Mouse (Mus musculus): ENCODE results near the gene Ccdc183.

The Ccdc183 gene

GRCm38 (mm10) chr2:25577951-25578795, 39.3 kb downstream of the Ccdc183 start:
- DNase-seq (ENCODE audit: low spot score): no peak

- DNase-seq (ENCODE audit: low spot score): peak; percentile 36
Measured at GRCm38 (mm10) chr2:25576965-25577891, 40.2 kb downstream of the Ccdc183 start.

DNA sequence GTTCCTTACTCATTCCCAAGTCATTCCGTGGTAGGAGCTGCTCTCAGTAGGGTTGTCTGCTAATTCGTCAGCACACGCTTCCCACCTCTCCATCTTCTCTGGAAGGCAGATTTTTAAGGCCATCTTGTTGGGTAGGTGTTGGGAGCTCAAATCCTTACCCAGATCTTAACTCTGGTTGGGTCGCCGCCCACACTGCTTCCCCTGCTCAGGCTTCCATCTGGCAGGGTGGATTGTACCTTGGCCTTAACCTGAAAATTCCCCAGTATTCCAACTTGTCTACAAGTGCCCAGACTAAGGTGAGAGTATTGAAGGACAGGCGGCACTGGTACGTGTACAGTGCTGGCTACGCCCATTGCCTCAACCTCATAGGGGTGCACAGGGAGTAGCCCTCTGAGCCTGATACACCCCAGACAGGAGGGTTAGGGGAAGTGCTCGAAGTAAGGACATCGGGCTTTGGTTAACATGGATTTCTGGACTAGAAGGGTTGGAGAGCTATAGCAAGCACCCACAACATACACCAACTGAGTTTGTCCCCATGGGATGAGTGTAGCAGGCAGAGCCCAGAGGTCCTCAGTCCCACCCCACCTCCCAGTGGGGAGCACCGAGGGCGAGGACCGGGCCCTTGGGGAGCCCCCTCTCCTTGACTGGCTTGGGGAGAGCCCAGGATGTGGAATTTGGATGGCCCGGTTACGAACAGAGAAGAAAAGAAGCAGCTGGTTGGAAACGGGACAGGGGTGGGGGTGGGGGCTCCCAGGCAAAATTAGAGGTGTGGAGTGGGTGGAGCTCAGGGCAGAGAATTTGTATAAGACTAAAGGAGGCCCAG, 41.2 kb downstream of the Ccdc183 start:
- DNase-seq (ENCODE audit: low spot score): no peak

DNA sequence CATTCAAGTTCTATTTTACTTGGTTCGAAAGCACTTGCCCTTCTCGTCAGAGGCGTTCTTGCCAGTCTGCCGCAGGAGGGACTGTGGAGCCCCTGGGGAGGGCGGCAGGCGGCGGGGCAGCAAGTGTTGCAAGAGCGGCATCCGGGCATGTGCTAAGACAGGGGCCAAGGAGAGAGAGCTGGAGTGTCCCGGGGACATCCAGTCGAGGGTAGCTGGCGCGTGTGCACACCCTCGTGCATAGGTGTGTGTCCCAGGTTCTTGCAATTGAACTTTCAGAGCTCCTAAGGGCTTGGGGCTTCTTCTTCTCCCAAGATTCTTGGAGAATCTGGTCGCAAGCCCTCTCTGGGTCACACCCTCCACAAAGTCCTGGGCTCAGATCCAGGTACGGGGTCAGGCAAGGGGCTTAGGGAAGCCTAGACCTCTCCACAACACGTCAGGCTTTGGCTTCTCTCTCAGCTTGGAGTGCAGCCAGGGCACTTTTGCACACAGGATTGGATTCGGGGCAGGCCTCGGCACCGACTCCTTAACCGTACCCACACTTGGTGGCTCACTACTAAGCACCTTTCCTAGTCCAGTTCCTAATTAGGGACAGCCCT, 41.9 kb downstream of the Ccdc183 start:
- peak; percentile 26 for DNase-seq (ENCODE audit: low spot score)

- DNase-seq (ENCODE audit: low spot score): peak; percentile 94
Measured at GRCm38 (mm10) chr2:25574579-25575431, 42.7 kb downstream of the Ccdc183 start, which contains the start of the genes Mamdc4 and Phpt1. Gene Mamdc4, minus strand, starts transcription at chr2:25574845. Gene Phpt1, minus strand, starts transcription at chr2:25575224.

- no peak for DNase-seq (ENCODE audit: low spot score)
Measured at GRCm38 (mm10) chr2:25574136-25574535, 43.3 kb downstream of the Ccdc183 start.

DNA sequence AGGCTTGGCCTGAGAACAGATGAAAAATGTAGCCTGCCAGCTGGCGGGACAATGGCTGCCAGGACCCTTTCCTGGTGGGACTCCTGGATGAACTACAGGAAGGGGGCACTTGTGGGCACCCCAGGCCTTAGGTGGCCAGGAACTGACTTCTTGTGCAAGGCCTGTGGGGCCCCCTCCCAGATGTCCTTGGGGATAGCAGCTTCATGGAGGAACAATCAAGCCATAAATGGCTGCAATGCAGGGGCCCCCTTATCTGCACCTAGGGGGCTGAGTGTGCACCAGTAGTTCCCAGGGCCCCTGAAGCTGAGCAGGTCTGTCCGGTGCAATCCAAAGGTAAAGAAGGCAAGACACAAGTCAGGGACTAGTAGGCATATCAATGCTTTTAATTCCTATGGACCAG, 44.4 kb downstream of the Ccdc183 start:
- no peak for DNase-seq (ENCODE audit: low spot score)

DNA sequence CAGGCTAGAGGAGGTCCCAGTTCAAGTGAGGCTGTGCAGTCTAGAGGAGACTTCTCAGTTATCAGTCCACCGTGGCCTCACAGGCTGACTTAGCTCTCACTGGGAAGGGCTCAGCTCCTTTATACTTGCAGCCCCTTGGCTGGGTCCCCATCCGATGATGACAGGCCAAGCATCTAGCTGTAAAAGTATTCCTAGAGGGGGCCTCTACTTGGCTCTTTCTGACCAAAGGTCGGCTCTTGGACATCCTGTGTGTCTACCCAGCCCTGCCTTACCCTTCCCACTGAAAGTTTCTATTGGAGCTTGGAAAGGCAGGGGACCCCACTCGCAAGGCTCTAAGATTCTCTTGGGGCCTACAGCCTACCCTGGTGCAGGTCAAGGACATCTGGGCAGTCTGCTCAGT, 46.3 kb downstream of the Ccdc183 start:
- DNase-seq (ENCODE audit: low spot score): no peak

DNA sequence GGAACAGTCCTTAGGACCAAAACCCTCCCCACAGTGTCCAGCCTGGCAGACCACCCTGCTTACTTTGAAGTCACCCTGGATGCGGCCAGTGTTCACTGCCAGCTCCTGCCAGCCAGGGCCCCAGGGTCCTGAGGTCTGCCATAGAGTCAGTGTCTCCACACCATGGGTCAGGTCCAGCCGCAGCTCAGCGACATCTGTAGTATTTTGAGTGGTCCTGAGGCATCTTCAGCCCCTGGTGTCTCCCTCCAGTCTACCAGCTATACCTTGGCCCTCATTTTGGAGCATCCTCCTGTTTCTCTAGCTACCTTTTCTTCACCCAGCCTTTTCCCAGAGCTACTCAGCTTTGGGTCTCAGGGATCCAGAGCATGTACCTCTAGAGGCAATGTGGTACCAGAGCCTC, 48.2 kb downstream of the Ccdc183 start:
- no peak for DNase-seq (ENCODE audit: low spot score)

DNA sequence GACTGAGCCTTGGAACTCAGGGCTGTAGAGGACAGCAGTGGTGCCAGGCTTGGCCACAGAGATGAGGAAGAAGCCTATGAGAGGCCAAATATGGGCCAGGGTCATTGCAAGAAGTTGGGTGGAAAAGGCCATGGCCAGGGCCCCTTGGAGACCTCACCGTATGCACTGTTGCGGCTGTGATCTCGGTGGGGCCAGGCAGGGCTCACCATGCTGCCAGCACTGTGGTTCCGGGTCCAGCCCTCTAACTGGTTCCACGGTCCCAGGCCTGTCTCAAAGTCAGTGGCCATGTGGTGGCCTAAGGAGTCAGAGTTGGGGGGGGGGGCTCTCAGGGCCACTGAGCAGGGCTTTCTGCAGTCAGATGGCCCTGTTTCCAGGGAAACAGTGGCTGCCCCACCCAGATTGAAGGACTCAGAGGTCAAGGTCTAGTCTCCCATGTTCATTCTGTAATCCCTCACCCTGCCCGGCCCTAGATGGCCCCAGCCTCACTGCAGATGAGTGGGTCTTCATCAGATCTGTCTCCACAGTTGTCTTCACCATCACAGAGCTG, 48.9 kb downstream of the Ccdc183 start:
- no peak for DNase-seq (ENCODE audit: low spot score)

GRCm38 (mm10) chr2:25566558-25566957, 50.9 kb downstream of the Ccdc183 start:
- DNase-seq (ENCODE audit: low spot score): no peak

- DNase-seq (ENCODE audit: low spot score): no peak
Measured at GRCm38 (mm10) chr2:25565741-25566140, 51.7 kb downstream of the Ccdc183 start.

GRCm38 (mm10) chr2:25561946-25562345, 55.5 kb downstream of the Ccdc183 start:
- DNase-seq (ENCODE audit: low spot score): no peak

GRCm38 (mm10) chr2:25560551-25560950, 56.9 kb downstream of the Ccdc183 start:
- no peak for DNase-seq (ENCODE audit: low spot score)

- DNase-seq (ENCODE audit: low spot score): no peak
Measured at GRCm38 (mm10) chr2:25558774-25559173, 58.7 kb downstream of the Ccdc183 start.
